Mouse (Mus musculus) urinary bladder, adult 2 months (tissue): ENCODE measurements around the gene Marveld1. TPM values are rescaled to one million over a fixed set of nuclear protein-coding genes. Genes with fewer than 3 reads are reported as not detected.

Experiments used
- DNase-seq: peaks from one replicate; pipeline ENCODE4 v3.0.0; 2022; ENCODE audit warnings: low spot score
- polyA plus RNA-seq: library from polyadenylated mRNA; depleted of rRNA; stranded (reverse); fragments of >200 nt; gene quantifications from 2 replicates; pipeline ENCODE4 v1.2.3, GENCODE M21; 2012

Gene Marveld1
- polyA plus RNA-seq, 1 experiment = 186 TPM

DNA sequence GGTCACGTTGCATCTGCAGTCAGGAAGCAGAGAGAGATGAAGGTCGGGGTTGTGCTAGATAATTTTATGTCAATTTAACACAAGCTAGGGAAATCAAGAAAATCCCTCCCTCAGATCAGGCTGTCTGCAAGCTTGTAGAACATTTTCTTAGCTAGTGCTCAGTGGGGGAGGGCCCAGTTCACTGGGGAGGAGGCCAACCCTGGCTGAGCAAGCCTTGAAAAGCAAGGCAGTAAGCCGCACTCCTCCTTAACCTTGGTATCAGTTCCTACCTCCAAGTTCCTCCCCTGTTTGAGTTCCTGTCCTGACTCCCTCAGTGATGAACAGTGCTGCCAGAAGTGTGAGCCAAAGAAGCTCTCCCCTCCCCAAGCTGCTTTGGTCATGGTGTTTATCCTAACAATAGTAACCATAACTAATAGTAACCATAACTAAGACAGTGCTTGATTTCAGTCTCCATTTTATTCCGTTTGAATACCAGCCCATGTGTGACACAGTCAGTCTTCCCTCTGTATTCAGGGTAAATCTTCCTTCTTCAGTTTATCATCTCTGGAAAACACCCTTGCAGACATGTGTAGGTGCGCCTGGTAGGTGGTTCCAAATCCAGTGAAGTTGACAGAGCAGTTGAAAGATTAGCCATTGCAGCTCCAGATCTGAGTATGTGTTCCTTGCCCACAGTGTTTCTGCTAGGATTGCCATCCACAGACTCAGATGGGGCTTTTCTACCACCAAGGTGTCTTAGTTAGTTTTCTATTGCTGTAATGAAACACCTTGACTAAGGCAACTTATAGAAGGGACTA, 7.3 kb upstream of the Marveld1 start:
- DNase-seq = no peak

- DNase-seq = no peak
Observed at GRCm38 (mm10) chr19:42141998-42142397, 5.2 kb upstream of the Marveld1 start.

- DNase-seq = no peak
Observed at GRCm38 (mm10) chr19:42142757-42143156, 4.4 kb upstream of the Marveld1 start.

DNA sequence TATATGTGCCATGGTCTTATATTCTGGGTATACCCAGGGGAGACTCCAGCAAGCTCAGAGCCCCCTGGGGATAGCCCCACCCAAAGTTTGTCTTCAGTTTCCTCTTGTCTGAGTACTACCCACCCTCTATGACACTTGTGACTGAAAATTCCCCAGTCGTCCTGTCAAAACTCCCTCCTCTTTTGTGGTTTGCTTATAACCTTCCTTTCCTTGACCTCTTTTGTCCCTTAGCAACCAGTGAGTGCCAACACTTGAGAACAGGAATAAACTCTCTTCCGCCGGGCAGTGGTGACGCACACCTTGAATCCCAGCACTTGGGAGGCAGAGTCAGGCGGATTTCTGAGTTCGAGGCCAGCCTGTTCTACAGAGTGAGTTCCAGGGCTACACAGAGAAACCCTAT, 3.1 kb upstream of the Marveld1 start:
- no peak for DNase-seq

DNA sequence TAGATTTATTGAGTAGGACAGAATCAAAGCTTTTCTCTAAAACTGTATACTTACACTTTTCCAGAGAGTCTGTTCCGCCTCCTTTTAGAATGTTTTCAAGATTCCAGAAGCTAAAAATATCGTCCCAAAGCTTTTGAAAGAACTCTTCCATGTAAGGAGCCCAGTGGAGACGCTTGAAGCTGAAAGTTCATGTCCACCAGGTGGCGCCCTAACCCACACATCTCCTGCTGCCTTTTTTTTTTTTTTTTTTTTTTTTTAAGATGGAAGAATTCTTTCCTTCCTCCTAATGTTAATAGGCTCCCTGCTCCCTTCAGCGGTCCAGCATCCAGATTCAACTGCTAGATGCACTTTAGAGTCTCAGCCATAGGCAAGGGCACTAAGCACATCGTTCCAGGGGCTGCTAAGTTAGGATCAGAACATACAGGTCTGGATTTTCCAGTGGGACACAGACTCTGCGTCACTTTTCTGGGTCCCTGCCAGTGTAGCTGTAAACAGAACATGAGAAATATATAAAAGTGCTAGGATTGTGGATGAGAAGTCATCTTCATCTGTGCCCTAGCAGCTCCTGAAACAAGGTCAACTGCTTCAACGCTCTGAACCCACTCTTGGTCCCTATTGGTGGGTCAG, 2.5 kb upstream of the Marveld1 start:
- DNase-seq = peak; percentile 59

- no peak for DNase-seq
Observed at GRCm38 (mm10) chr19:42145210-42145609, 2.0 kb upstream of the Marveld1 start.

DNA sequence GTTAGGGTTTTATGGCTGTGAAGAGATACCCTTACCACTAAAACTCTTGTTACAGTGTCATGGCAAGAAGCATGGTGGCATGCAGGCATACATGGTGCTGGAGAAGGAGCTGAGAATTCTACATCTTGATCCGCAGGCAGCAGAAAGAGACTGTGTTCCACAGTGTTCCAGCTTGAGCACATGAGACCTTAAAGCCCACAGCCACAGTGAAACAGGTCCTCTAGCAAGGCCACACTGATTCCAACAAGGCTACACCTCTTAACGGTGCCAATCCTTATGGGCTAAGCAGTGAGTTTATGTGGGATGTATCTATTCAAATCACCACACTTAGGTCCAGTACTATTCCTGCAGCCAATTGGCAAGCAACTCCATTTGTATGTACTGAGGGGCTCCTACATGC, 1.5 kb upstream of the Marveld1 start:
- no peak for DNase-seq

DNA sequence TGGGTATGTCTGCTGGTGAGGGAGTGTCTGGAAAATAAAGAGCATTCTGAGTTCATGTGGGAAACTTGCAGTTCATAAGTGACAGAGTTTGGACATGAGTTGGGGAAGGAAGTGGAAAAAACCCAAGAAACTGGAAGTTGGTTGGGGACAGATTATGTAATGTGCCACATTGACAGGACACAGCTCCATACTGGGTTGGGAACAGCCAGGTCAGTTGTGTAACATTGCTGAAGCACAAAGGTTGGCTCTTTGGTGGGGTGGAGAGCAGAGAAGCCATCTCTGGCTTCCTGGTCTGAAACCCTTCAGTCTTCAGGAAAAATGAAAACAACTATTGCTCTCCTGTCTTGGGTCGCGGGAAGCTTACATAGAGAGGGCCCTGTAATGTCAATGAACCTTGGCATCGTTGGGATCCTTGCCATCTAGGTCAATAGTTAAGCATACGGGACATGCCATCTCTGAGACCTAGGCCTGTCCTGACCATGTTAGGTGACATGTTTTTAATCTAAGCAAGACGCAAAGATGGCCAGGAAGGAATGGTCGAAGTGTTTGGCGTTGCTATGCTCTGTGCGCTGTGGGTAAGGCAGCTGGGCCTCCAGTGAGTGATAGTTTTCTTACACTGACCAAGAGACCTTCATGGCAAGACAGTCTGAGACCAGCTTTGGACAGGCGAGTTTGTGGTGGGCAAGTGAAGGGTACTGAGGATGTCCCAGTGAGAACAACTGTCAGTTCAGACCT, 757 bp upstream of the Marveld1 start:
- DNase-seq = no peak

GRCm38 (mm10) chr19:42147769-42148568, 769 bp downstream of the Marveld1 start:
- peak; percentile 67 for DNase-seq

- DNase-seq = peak; percentile 33
Observed at GRCm38 (mm10) chr19:42148569-42148860, 1.3 kb downstream of the Marveld1 start.

DNA sequence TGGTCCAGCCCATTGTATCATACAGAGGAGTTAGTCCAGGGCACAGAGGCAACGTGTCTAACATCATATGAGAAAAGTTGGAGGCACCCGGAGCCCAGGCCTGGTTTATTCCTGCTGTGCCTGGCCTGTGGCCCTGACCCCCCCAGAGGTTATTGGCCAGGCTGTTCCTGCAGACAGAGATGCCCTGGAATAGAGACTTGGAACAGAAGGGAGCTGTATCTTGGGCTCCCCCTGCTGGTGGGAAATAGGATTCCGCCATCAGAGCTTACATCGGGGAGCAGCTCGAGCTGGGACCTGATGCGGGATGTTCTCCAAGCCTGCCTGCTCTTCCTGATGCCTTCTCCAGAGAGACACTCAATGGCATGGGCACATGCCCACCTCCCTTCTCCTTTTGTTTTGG, 4.8 kb downstream of the Marveld1 start:
- peak; percentile 70 for DNase-seq

GRCm38 (mm10) chr19:42157493-42158237, 10.5 kb downstream of the Marveld1 start:
- no peak for DNase-seq

- DNase-seq = no peak
Observed at GRCm38 (mm10) chr19:42158246-42159017, 11.2 kb downstream of the Marveld1 start.

DNA sequence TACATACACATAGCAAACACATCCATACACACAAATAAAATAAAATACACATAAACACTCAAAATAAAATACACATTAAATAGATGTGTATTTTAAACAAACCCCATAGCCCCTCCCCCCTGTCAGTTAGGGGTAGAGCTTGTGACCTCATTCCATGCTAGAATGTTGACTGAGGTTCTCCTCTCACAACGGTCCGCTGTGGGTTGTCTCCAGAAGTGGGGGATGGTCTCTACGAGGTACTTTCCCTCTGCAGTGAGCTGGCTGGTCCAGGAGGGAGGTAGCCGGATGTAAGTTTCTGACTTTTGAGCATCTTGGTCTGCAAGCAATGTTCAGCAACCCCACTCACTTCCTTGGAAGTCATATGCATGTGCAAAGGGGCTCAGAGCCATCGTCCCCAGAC, 16.6 kb downstream of the Marveld1 start, which contains the start of gene Zfyve27:
TSS of gene Zfyve27 (plus strand) at position 188 of the 400 bp plus-strand sequence.
- DNase-seq = no peak

DNA sequence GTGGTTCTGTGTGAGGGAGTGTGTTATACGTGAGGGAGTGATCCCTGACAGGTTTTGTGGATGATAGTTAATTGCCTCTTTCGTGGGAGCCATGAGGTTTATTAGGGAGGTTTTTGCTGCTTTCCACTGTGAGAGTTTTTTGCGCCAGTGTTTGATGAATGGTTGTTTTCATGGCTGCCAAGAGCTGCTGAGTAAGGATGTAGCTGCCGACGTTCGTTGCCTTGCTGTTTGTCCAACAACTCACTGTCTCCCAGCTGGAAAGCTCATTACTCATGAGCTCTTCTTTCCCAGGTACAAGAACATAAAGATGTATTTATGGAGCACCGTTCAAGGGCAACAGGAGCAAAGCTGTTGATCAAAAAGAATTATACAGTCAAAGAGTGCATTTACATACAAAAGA, 17.0 kb downstream of the Marveld1 start:
- no peak for DNase-seq

- peak; percentile 83 for DNase-seq
Observed at GRCm38 (mm10) chr19:42166130-42166529, 18.9 kb downstream of the Marveld1 start.

DNA sequence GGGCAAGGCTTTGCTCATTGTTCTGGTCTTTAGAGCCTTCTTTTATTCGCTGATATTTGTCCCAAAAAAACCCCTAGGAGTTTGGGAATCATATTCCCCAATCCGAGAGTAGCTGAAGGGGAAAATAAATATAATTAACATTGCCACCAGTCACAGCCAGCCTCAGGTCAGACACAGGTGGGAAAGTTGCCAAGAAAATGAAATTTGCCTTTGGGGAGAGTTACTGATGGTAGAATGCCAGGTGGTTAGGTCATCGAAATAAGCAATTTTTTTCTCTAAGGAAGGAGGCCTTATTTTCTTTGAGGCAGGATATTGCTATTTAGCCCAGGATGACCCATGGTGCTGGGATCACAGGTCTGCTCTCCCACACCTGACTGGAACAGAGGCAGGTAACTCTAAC, 19.6 kb downstream of the Marveld1 start:
- DNase-seq = no peak

- DNase-seq = no peak
Observed at GRCm38 (mm10) chr19:42167489-42167888, 20.3 kb downstream of the Marveld1 start.

GRCm38 (mm10) chr19:42169322-42169975, 22.2 kb downstream of the Marveld1 start:
- no peak for DNase-seq
